Mouse (Mus musculus) cortical plate, adult 2 months (tissue): ENCODE data around the gene Agap2.

ENCODE experiments used
- CTCF ChIP-seq: fragments of 200-500 bp; IDR thresholded peaks from 2 replicates; pipeline ENCODE4 v1.5.1; 2011; ENCODE audit warnings: mild to moderate bottlenecking, control low read depth, low read length; ENCODE audit not compliant: insufficient read depth; ENCODE audit errors: extremely low read depth
- POLR2A ChIP-seq: fragments of 200-500 bp; IDR thresholded peaks from 2 replicates; pipeline ENCODE4 v1.6.1; 2011; ENCODE audit warnings: mild to moderate bottlenecking, low read length, control low read depth; ENCODE audit not compliant: insufficient read depth; ENCODE audit errors: extremely low read depth

- TF ChIP-seq CTCF: no peak
- TF ChIP-seq POLR2A: no peak
Measured at GRCm38 (mm10) chr10:127056490-127056889, 18.6 kb upstream of the Agap2 start.
